Mouse (Mus musculus) liver, embryonic 14.5 days (tissue): ENCODE results near the gene Fam234b. TPM values are rescaled to one million over a fixed set of nuclear protein-coding genes. Genes with fewer than 3 reads are reported as not detected.

Experiments used
- ATAC-seq: fragments of 200-750 bp; cut with Nextera tagmentation; 2 replicates; pipeline ENCODE4 v1.8.0; 2017; ENCODE audit warnings: moderate number of reproducible peaks, mild to moderate bottlenecking, moderate library complexity; ENCODE audit not compliant: insufficient read depth
- DNase-seq, 3 experiments: peaks; one replicate each; pipeline ENCODE4 v3.0.0-alpha.2; 2012 to 2013; ENCODE audit warnings: low read depth in 3 of 3, low spot score in 3 of 3
- H3K27ac ChIP-seq: fragments of 300-500 bp; sonication (generic); 2 replicates; pipeline ENCODE4 v1.5.1; 2014; ENCODE audit warnings: moderate library complexity, mild to moderate bottlenecking, control low read depth, inconsistent platforms
- H3K27me3 ChIP-seq: fragments of 300-500 bp; sonication (generic); 2 replicates; pipeline ENCODE4 v1.6.1; 2014; ENCODE audit warnings: mild to moderate bottlenecking, low read length, moderate library complexity; ENCODE audit not compliant: control insufficient read depth, insufficient read depth
- H3K36me3 ChIP-seq: fragments of 300-500 bp; sonication (generic); replicated peaks from 2 replicates; pipeline ENCODE4 v1.6.1; 2014; ENCODE audit warnings: low read depth; ENCODE audit not compliant: control insufficient read depth, insufficient read depth
- H3K4me1 ChIP-seq, 2 experiments: fragments of 200-500 bp in 1 of 2; fragments of 300-500 bp in 1 of 2; sonication (generic) in 1 of 2; replicated peaks; 2 replicates each; pipeline ENCODE4 v1.6.1; 2012 to 2014; ENCODE audit warnings: antibody characterized with exemption in 1 of 2, inconsistent platforms in 1 of 2, low read length in 1 of 2; ENCODE audit not compliant: control insufficient read depth in 2 of 2, insufficient read depth in 2 of 2
- H3K4me2 ChIP-seq: fragments of 300-500 bp; sonication (generic); 2 replicates; pipeline ENCODE4 v1.6.1; 2014; ENCODE audit warnings: low read depth, mild to moderate bottlenecking, control low read depth, moderate library complexity
- H3K4me3 ChIP-seq, 2 experiments: fragments of 200-500 bp in 1 of 2; fragments of 300-500 bp in 1 of 2; sonication (generic) in 1 of 2; 2 replicates each; pipeline ENCODE4 v1.5.1; 2012 to 2014; ENCODE audit warnings: low read depth in 2 of 2, low read length in 2 of 2, mild to moderate bottlenecking in 2 of 2, control low read depth in 1 of 2, inconsistent platforms in 1 of 2, moderate library complexity in 1 of 2; ENCODE audit not compliant: insufficient read depth in 1 of 2
- H3K9ac ChIP-seq: fragments of 300-500 bp; sonication (generic); replicated peaks from 2 replicates; pipeline ENCODE4 v1.6.1; 2014; ENCODE audit warnings: mild to moderate bottlenecking, control low read depth, moderate library complexity
- H3K9me3 ChIP-seq: fragments of 300-500 bp; sonication (generic); 2 replicates; pipeline ENCODE4 v1.6.1; 2016; ENCODE audit warnings: low read length, mixed read lengths; ENCODE audit not compliant: control insufficient read depth
- CTCF ChIP-seq: IDR thresholded peaks from 2 replicates; pipeline ENCODE4 v1.5.1; 2016; ENCODE audit warnings: antibody characterized with exemption, low read depth, control low read depth
- EP300 ChIP-seq: IDR thresholded peaks from 2 replicates; pipeline ENCODE4 v1.6.1; 2016; ENCODE audit warnings: antibody characterized with exemption, low read depth
- WGBS: fragments of 180-500 bp; shearing (Covaris S2); extraction: QIAGEN DNeasy Blood & Tissue Kit; methylation state at CpG from one replicate; pipeline ENCODE4 v1.1.7; 2014; ENCODE audit not compliant: insufficient replicate concordance; 5-methylcytosine and 5-hydroxymethylcytosine counted together
- polyA plus RNA-seq, 2 experiments: library from polyadenylated mRNA; depleted of rRNA in 1 of 2; stranded (reverse) in 1 of 2; unstranded in 1 of 2; fragments of >200 nt; fragmentation: Nextera tagmentation in 1 of 2; extraction: Ambion mirVana in 1 of 2; gene quantifications; 2 replicates each; pipeline versions ENCODE4 v1.2.1 to v1.2.3; 2012 to 2014

The Fam234b gene
- polyA plus RNA-seq, 2 experiments = 18.7 to 27.8 TPM

DNA sequence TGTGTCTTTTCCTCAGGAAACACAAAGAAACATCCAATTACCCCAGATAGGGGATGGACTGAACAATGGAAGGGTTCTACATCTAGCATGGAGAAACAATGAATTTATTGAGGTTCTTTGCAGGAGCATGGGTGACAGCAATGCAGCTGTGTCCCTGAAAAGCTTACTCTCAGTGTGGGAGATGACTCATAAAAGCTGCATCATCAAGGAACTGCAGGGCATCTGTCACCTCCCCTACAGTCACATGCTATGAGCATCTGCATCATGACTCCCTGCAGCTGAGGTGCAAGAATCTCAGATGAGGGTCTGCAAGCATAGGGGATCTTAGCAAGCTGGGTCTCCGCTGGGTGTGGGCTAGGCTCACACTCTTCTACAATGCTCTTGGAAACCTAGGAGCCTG is 22.8 kb upstream of the Fam234b start:
- 0 out of 4 replicates have a peak, but pooled peaks cover 0 to 1% of the 10 kb centered on the region in 2 experiments for H3K4me1 ChIP-seq
- whole genome bisulfite sequencing = 84% methylated on average over 1 of the region's 1 CpGs
- H3K4me2 ChIP-seq = no peak overlapping the region
- H3K9ac ChIP-seq = no peak overlapping the region
- H3K4me3 ChIP-seq = no peak overlapping the region
- DNase-seq (no peak), ATAC-seq (no peak)
- TF ChIP-seq EP300 (no peak), CTCF (no peak)
- H3K9me3 ChIP-seq = no peaks in the 10 kb centered on the region
- no peak overlapping the region for H3K27ac ChIP-seq
- no peaks in the 10 kb centered on the region for H3K27me3 ChIP-seq
- no peaks in the 10 kb centered on the region for H3K36me3 ChIP-seq

DNA sequence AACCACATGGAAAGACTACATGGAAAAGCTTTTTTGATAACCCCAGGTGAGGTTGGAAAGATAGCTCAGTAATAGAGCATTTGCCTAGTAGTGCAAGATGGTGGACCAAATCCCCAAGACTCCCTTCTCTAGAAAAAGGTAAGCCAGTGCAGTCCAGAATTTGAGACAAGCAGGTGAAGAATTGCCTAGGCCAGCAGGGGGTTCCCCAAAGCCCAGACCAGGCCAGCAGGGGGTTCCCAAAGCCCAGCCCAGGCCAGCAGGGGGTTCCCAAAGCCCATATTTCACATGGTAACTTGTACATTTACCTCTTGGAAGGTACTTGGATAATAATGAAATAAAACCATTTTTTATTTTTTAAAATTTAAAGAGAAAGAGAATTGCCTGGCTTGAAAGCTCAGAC is 20.5 kb upstream of the Fam234b start:
- peak; percentile 15; the same call in 1 of the 2 replicates for TF ChIP-seq CTCF
- TF ChIP-seq EP300 = no peak
- ATAC-seq (no peak), DNase-seq (no peak)
- Histone ChIP-seq H3K9me3 (no peaks in the 10 kb centered on the region), H3K27me3 (no peaks in the 10 kb centered on the region; the same call in none of the 2 replicates), H3K4me1 (no peaks in the 10 kb centered on the region), H3K36me3 (no peaks in the 10 kb centered on the region), H3K4me3 (no peak overlapping the region), H3K27ac (no peak overlapping the region), H3K9ac (no peak overlapping the region), H3K4me2 (no peak overlapping the region)

DNA sequence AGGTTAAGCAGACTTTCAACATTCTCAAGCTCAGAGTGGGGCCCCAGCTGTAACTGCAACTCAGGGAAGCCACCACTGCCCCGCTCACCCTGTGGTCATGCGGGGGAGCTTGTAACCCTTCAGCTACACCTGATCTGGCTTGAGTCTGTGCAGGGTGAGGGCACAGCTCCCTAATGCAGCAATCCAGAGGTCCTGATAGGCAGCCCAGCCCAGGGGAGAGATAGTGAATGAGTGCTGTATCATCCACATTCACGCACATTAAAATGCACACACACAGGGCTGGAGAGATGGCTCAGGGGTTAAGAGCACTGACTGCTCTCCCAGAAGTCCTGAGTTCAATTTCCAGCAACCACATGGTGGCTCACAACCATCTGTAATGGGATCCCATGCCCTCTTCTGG is 19.2 kb upstream of the Fam234b start:
- no peak overlapping the region for H3K9ac ChIP-seq
- H3K36me3 ChIP-seq = no peaks in the 10 kb centered on the region
- H3K4me1 ChIP-seq = peaks cover 0 to under 1% of the 10 kb centered on the region in 2 experiments; a peak in 2 of 4 replicates
- H3K4me3 ChIP-seq = no peak overlapping the region
- no peaks in the 10 kb centered on the region for H3K9me3 ChIP-seq
- no peak overlapping the region for H3K4me2 ChIP-seq
- DNase-seq (no peak), ATAC-seq (peak; percentile 67; the same call in 1 of the 2 replicates)
- WGBS = 26% methylated on average over 3 of the region's 3 CpGs
- H3K27ac ChIP-seq = no peak overlapping the region
- TF ChIP-seq CTCF (no peak), EP300 (no peak)
- H3K27me3 ChIP-seq = no peaks in the 10 kb centered on the region; the same call in none of the 2 replicates

- DNase-seq (no peak), ATAC-seq (peak; percentile 38; the same call in 1 of the 2 replicates)
- TF ChIP-seq EP300 (no peak), CTCF (peak; percentile 77)
- Histone ChIP-seq H3K36me3 (no peaks in the 10 kb centered on the region), H3K9ac (no peak overlapping the region), H3K27me3 (no peaks in the 10 kb centered on the region; the same call in none of the 2 replicates), H3K9me3 (no peaks in the 10 kb centered on the region), H3K4me3 (no peak overlapping the region), H3K4me1 (peaks cover 0 to 8% of the 10 kb centered on the region in 2 experiments; a peak in 2 of 4 replicates), H3K27ac (no peak overlapping the region), H3K4me2 (no peak overlapping the region)
- 35% methylated on average over 5 of the region's 5 CpGs for WGBS
Observed at GRCm38 (mm10) chr6:135182925-135183324, 14.9 kb upstream of the Fam234b start.

DNA sequence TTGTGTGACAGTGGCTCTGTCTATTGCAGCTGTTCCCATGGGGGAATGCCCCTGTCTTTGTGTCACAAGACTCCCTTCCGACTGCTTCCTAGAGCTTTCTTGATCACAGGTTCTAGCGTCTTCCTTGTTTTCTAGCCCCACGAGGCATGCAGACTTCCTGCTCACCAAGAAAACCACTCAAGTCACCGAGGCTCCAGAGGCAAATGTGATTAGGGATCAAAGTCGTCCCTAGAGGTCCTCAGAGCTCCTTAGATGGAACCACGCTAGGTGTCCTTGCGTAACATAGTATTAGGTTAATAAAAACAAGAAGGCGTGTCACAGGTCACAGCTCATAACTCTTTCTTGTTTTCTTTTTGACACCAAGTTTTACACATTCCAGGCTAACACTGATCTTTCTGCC is 13.8 kb upstream of the Fam234b start:
- peak; percentile 57 for TF ChIP-seq CTCF
- no peak for TF ChIP-seq EP300
- H3K4me2 ChIP-seq = no peak overlapping the region
- no peak overlapping the region for H3K4me3 ChIP-seq
- no peaks in the 10 kb centered on the region; the same call in none of the 2 replicates for H3K27me3 ChIP-seq
- no peaks in the 10 kb centered on the region for H3K36me3 ChIP-seq
- DNase-seq (no peak), ATAC-seq (peak; percentile 30; the same call in 1 of the 2 replicates)
- 22% methylated on average over 8 of the region's 8 CpGs for WGBS
- H3K9me3 ChIP-seq = no peaks in the 10 kb centered on the region
- peaks cover 0 to 8% of the 10 kb centered on the region in 2 experiments; a peak in 2 of 4 replicates for H3K4me1 ChIP-seq
- no peak overlapping the region for H3K9ac ChIP-seq
- no peak overlapping the region for H3K27ac ChIP-seq
